Mouse (Mus musculus): Measurements from ENCODE around the gene Plk2. TPM values are rescaled to one million over a fixed set of nuclear protein-coding genes. Genes with fewer than 3 reads are reported as not detected.

Gene Plk2
- polyA plus RNA-seq, 2 experiments from 2014 or later: 2.0 to 2.4 TPM

GRCm38 (mm10) chr13:110406152-110406551 is 11.3 kb downstream of the Plk2 start:
- no peak for ATAC-seq

DNA sequence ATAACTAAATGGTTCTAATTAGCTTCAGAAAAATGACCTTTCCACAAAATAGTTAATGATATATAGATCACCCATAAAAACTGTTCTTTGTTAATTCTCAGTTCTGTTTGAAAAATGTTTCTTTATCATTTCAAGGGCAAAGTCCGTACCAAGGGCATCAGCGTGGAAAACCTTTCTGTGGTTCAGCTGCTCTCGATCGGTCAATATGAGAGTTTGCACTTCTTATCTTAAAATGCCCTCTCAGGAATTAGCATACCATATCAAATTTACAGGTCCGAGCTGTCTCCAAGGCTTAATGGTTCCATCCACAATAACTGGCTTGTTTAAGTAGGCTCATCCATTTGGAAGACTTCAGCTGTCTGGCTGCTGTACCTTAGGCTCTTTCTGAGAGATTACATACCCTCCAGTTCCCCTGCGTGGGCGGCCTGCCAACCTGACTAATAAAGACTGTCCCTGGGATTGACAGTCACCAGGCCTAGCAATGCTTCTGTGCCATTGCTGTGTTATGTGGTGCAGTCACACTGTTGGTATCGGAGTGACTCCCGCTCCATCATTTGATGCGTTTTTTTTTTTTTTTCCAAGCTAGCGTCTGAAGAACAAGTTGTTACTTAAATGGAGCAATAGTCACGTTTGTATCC is 17.8 kb downstream of the Plk2 start:
- no peak for ATAC-seq

GRCm38 (mm10) chr13:110418656-110419055 is 23.8 kb downstream of the Plk2 start:
- no peak for ATAC-seq

GRCm38 (mm10) chr13:110419640-110420039 is 24.8 kb downstream of the Plk2 start:
- no peak for ATAC-seq

- no peak for ATAC-seq
Observed at GRCm38 (mm10) chr13:110422434-110422833, 27.6 kb downstream of the Plk2 start.

GRCm38 (mm10) chr13:110425512-110426222 is 30.8 kb downstream of the Plk2 start:
- ATAC-seq: no peak

DNA sequence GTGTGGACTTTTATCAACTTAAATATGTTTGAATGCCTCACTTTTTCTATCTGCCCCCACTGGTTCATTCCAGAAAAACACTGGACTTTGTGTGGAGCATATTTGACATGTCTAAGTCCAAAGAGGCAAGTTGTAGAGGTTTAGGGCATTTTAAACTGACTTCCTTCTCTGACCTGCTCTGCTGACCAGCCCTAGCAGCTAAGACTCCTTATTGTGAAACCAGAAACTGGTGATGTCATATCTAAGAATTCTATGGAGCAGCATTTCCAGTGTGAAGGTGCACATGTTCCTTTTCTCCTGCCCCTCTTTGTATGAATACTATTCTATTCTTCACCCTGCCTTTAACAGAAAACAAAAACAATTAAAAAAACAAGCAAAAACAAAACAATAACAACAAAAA is 36.5 kb downstream of the Plk2 start:
- ATAC-seq: no peak

GRCm38 (mm10) chr13:110432062-110432566 is 37.3 kb downstream of the Plk2 start:
- ATAC-seq: no peak

DNA sequence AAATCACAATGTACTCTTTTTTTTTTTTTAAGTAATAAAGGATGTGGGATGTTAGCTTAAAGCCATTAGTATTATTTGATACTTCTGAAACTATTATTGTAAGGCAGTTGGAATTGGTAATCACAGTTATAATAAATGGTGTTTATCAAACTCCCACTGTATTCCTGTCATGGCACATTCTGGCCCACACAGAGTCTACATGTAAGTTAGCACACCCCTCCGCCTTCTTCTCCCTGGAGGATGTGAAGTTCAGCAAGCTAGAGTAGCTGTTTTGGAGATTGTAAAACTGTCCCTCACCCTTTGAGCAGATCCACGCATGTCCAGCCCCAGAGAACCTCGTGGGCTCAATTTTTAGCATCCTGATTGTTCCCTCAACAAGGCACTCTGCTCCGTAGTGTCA is 37.8 kb downstream of the Plk2 start:
- ATAC-seq: no peak

GRCm38 (mm10) chr13:110436692-110437091 is 41.8 kb downstream of the Plk2 start:
- no peak for ATAC-seq

DNA sequence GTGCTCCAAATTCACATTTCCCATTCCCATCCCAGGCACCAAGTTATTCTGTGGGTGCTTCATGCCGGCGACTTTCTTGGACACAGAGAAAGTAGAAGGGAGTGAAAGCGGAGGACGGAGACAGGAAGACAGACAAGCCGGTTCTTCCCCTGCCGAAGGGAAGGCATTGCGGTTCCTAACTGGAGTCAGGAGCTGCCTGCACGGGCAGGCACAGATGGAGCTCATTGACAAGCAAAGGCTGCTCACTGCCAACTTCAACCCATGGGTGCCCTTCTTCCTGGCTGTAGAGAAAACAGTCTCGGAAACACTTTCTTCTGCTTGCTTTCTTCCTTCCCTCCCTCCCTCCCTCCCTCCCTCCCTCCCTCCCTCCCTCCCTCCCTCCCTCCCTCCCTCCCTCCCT is 43.8 kb downstream of the Plk2 start:
- ATAC-seq: no peak

- no peak for ATAC-seq
Observed at GRCm38 (mm10) chr13:110444335-110444734, 49.5 kb downstream of the Plk2 start.

GRCm38 (mm10) chr13:110444894-110445293 is 50.0 kb downstream of the Plk2 start:
- ATAC-seq: no peak

GRCm38 (mm10) chr13:110446434-110446833 is 51.6 kb downstream of the Plk2 start:
- ATAC-seq: no peak

DNA sequence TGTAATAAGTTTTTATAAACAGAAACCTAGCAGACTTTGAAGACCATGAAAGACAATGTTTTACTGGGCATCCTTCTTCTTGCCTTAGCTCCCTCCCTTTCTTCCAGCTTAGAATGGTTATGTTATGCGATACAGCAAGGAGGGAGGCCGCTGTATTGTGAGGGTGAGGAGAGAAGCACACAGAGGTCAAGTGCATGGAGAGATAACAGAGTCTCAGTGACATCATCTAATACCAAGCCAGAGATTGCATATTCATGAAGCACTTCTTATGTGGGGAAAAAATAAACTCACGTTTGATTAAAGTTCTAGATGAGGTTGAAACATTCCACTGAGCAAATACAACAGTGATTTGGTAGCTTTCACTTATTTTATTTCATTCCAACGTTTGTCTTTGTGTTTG is 55.2 kb downstream of the Plk2 start:
- no peak for ATAC-seq

Other genes with a start within 250 kb of the Plk2 start
- gene Rab3c, start 114.0 kb upstream of the Plk2 start, polyA plus RNA-seq (2017; shearing (Covaris generic)): not detected
- gene Gapt, start 37.8 kb upstream of the Plk2 start, polyA plus RNA-seq (2017; shearing (Covaris generic)): under 1 TPM in 1 of 2 experiments, not detected in 1; 0.23 TPM